Mouse (Mus musculus): ENCODE data around the gene Olfr1513. TPM values are rescaled to one million over a fixed set of nuclear protein-coding genes. Genes with fewer than 3 reads are reported as not detected.
"Not testable (repeated sequence)": the region's sequence is repeated elsewhere in the genome, so short reads cannot be mapped to it uniquely, and the experiment has no call there.

The Olfr1513 gene
- not detected for polyA plus RNA-seq (2021)

DNA sequence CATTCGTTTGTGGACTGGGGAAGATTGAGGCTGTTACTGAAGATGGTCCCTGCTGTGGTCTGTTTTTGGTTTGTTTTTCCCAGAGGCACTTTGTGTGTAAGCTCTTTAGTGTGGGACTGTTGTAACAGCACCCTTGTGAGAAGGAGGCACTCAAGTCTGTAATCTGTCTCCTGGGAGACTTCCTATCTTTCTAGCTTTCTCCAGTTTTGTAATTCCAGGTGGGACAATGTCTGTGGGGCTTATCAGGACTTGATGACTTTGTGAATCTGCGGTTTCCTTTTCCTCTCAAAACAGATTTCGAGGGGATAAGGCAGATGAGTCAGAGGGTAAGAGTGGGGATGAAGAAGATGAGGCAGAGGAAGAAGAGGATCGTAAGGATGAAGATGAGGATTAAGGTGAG is at the start of gene Olfr1513:
Olfr1513 (minus strand) TSS at position 101 of the 400 bp plus-strand sequence.
- no peak for DNase-seq (ENCODE audit: low read depth, low spot score)
- CTCF ChIA-PET, result no interaction called here
- no peak for ATAC-seq
- in situ Hi-C loops (cut with MboI; ENCODE audit: low pct_unique_long_range_greater_than_20kb), result no loop called here
- POLR2A ChIA-PET, result no interaction called here
- H3K27me3 ChIP-seq, result no peaks in the 10 kb centered on the region
- no peak for TF ChIP-seq CTCF (IDR thresholded peaks at IDR 0.05)

DNA sequence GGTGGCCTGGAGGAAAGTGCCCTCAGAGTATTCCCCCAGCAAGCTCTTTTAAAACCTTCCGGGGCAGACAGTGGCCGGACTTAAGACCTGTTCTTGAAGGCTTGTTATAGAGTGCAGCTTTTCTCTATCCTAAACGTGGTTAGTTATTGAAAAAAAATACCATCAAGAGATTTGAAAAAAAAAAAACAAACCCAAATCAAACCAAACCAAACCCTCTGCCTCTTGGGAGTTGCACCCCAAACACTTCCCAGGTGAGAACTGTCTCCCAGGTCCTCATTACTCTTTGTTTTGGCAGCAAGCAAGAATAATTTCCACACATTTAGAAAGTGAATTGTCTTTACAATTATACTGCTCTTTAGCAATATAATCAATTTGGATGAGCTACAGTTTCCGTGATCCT is 41.1 kb upstream of the Olfr1513 start, which contains the start of gene Olfr1511:
Olfr1511 (minus strand) TSS at position 101 of the 400 bp plus-strand sequence.
- ChIA-PET POLR2A (no interaction called here), CTCF (no interaction called here)
- no peaks in the 10 kb centered on the region for H3K27me3 ChIP-seq
- ATAC-seq, result no peak
- DNase-seq (ENCODE audit: low read depth, low spot score), result no peak
- in situ Hi-C loops (cut with MboI; ENCODE audit: low pct_unique_long_range_greater_than_20kb), result no loop called here
- no peak for TF ChIP-seq CTCF (IDR thresholded peaks at IDR 0.05)

DNA sequence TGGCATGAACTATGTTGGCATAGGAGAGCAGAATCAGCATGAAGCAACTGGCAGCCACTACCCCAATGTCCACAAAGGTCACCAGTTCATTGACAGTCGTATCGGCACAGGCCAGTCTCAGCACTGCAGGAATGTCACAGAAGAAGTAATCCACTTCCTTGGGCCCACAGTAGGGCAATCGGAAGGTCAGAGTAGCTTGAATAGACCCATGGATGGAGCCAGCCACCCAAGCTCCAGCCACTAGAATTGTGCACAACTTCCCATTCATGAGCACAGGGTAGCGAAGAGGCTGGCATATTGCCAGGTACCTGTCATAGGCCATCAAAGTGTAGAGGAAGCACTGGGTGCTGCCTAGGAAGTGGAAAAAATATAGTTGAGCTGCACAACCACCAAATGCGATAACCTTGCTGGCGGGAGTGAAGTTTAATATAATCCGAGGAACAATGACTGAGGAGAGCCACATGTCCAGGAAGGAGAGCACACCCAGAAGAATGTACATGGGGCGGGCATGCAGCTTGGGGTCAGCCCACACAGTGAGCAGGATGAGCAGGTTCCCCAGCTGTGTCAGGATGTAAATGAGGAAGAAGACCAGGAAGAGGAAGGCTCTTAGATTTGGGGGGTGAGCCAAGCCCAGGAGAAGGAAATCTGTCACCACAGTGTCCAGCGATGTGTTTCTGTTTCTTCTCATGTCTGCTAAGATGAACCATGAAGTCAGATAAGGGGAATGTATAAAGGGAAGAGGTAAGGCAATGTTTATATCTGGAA is 34.1 kb upstream of the Olfr1513 start:
- in situ Hi-C loops (cut with MboI; ENCODE audit: low pct_unique_long_range_greater_than_20kb); CTCF ChIA-PET; ATAC-seq; H3K27me3 ChIP-seq; DNase-seq (ENCODE audit: low read depth, low spot score); POLR2A ChIA-PET: not testable (repeated sequence)

DNA sequence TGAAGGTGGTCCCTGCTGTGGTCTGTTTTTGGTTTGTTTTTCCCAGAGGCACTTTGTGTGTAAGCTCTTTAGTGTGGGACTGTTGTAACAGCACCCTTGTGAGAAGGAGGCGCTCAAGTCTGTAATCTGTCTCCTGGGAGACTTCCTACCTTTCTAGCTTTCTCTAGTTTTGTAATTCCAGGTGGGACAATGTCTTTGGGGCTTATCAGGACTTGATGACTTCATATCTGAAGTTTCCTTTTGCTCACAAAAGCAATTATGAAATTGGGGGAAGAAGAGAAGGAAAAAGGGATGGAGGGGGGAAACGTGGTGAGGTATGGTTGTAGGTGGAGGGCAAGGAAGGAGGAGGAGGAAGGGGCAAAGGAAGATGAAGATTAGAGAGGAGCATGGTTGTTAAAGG is 22.9 kb upstream of the Olfr1513 start, which contains the start of gene Olfr1512:
Olfr1512 (minus strand) TSS at position 101 of the 400 bp plus-strand sequence.
- DNase-seq (ENCODE audit: low read depth, low spot score) (no peak), ATAC-seq (no peak)
- POLR2A ChIA-PET, result no interaction called here
- H3K27me3 ChIP-seq, result peaks cover 11% of the 10 kb centered on the region
- CTCF ChIA-PET, result no interaction called here
- in situ Hi-C loops (cut with MboI; ENCODE audit: low pct_unique_long_range_greater_than_20kb), result no loop called here
- TF ChIP-seq CTCF (IDR thresholded peaks at IDR 0.05), result no peak

DNA sequence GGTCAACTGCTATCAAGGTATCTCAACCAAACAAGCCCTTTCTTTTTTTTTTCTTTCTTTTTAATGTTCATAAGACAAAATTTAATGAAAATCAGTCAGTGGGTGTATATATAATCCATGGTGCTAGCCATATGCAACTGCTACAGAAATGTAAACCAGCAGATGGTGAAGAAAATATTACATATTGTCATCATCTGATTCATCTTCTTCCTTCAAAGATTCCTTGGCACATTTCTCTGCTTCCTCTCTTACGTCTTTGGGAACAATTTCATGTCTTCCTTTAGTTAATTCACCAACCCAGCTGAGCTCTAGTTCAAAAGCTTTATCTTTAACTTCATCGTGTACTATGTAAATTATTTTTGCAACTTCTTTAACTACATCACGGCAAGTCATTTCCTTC is 12.5 kb upstream of the Olfr1513 start:
- TF ChIP-seq CTCF (IDR thresholded peaks at IDR 0.05), result no peak
- DNase-seq (ENCODE audit: low read depth, low spot score) (no peak), ATAC-seq (no peak)
- ChIA-PET CTCF (no interaction called here), POLR2A (no interaction called here)
- H3K27me3 ChIP-seq, result peaks cover 4% of the 10 kb centered on the region
- in situ Hi-C loops (cut with MboI; ENCODE audit: low pct_unique_long_range_greater_than_20kb), result no loop called here

DNA sequence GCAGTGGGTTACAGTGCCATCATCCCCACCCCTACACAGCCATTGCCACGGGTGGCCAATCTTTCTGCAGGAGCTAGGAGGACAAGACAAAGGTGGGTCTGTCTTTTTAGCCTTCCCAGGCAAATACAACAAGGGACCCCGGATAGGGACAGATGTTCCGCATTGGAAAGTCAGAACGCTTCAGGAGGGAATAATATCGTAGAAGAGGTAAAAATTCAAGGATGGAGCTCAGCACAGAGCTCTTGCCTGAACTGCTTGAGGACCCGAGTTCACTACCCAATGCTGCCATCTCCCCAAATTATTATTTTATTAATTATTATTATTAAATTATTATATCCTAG is 16.7 kb downstream of the Olfr1513 start:
- ChIA-PET POLR2A (interaction anchor here (1.0 to 1.5 kb wide), 2 partner anchors 37 to 45 kb away, joined by 3 to 7 read pairs; no protein-coding TSS in a partner anchor), CTCF (interaction anchor here (1.0 to 6.2 kb wide), 5 partner anchors 19 to 216 kb away, joined by 3 to 56 read pairs (median 8); partner anchors contain the start of gene Mettl3)
- in situ Hi-C loops (cut with MboI; ENCODE audit: low pct_unique_long_range_greater_than_20kb), result loop anchor here (5.0 to 10.0 kb wide), 2 partner anchors 42 to 435 kb away; no protein-coding TSS in a partner anchor
- no peak for DNase-seq (ENCODE audit: low read depth, low spot score)
- peaks cover 7% of the 10 kb centered on the region for H3K27me3 ChIP-seq
- no peak for TF ChIP-seq CTCF (IDR thresholded peaks at IDR 0.05)
- no peak for ATAC-seq

DNA sequence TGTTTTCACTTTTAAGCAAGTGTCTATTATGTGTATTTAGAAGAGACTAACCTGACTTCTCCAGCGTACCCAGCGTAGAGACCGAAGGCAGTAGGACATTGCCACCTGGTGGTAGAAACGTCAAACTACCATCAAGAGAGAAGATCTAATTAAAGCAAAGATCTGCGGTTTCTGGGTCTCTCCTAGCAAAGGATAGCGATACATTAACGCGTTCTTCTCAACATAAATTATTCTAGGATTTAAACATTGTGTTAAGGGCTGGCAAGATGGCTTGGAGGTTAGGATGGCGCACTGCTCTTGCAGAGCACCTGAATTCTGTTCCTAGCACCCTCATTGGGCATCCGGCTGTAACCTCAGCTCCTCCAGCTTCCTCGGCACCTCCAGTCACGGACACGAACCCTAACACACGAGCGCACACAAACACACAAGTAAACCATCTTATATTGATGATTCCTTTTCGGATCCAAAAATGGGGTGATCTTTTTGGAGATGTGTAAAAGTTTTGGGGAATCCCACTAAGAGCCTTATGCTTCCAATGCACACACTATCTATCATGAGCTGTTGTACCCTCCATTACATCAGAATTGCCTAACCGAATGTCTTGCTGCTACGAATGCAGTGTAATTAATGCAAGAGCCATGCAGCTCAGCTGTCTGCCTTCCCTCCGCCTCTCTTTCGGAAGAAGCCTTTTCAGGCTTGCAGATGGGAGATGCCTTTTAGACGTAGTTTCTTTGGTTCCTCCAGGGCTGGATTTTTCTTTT is 17.3 kb downstream of the Olfr1513 start:
- ATAC-seq, result peak; percentile 83
- ChIA-PET CTCF (interaction anchor here (0.7 to 6.2 kb wide), 7 partner anchors 19 to 216 kb away, joined by 3 to 56 read pairs (median 3); partner anchors contain the start of gene Mettl3), POLR2A (interaction anchor here (1.0 to 1.5 kb wide), 2 partner anchors 36 to 44 kb away, joined by 3 to 7 read pairs; no protein-coding TSS in a partner anchor)
- DNase-seq (ENCODE audit: low read depth, low spot score), result no peak
- H3K27me3 ChIP-seq, result peaks cover 7% of the 10 kb centered on the region
- in situ Hi-C loops (cut with MboI; ENCODE audit: low pct_unique_long_range_greater_than_20kb), result loop anchor here (5.0 to 10.0 kb wide), 2 partner anchors 42 to 434 kb away; no protein-coding TSS in a partner anchor
- peak; percentile 84 for TF ChIP-seq CTCF (IDR thresholded peaks at IDR 0.05)

DNA sequence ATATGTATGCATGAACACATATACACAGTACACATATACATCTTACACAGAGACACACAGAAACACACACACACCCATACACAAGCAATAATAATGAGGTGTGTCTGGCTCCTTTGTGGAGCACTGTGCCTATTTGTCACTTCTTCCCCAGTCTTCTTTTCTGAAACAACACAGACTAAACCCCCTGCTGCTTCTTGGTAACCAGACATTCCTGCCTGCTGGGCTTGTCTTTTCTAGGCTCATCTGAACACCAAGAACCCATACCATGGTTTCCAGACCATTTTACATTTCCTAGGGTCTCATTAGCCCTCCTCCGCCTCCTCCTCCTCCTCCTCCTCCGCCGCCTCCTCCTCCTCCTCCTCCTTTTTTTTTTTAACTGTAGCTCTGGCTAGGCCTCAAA is 24.0 kb downstream of the Olfr1513 start:
- ChIA-PET CTCF (no interaction called here), POLR2A (no interaction called here)
- DNase-seq (ENCODE audit: low read depth, low spot score) (no peak), ATAC-seq (no peak)
- in situ Hi-C loops (cut with MboI; ENCODE audit: low pct_unique_long_range_greater_than_20kb), result loop anchor here (10.0 kb wide), 1 partner anchor 427 kb away; no protein-coding TSS in a partner anchor
- TF ChIP-seq CTCF (IDR thresholded peaks at IDR 0.05), result no peak
- peaks cover 28% of the 10 kb centered on the region for H3K27me3 ChIP-seq

DNA sequence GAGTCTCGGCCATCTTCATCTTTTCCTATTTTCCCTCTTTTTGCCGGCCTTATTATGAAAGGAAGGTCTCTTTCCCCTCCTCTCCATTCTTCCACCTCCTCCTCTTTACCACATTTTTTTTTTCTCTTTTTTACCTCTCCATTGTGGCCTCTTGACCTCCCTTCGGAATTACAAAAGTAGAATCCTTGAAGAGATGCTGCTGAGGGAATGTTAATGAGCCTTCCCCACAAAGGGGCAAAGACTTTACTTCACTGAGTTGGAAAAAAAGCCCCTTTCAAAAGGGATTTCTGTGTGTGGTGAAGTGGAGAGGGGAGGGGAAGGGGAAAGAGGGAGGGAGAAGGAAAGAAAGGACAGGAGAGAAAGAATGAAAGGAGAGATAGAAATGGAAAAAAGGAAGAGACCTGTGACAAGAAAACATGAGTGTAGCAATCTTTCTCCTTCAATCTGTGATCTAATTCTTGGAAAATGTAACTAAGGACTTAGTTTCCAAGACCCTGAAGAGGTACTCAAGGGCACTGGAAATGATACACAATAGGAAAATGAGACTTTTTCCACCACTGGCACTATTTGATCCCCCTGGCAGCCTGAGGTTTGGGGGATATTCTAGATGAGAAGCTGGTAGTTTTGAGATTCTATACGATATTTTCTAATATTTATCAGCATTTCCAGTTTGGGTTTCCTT is 25.0 kb downstream of the Olfr1513 start:
- TF ChIP-seq CTCF (IDR thresholded peaks at IDR 0.05), result no peak
- POLR2A ChIA-PET, result no interaction called here
- CTCF ChIA-PET, result no interaction called here
- H3K27me3 ChIP-seq, result peaks cover 34% of the 10 kb centered on the region
- no peak for DNase-seq (ENCODE audit: low read depth, low spot score)
- in situ Hi-C loops (cut with MboI; ENCODE audit: low pct_unique_long_range_greater_than_20kb), result loop anchor here (10.0 kb wide), 1 partner anchor 426 kb away; no protein-coding TSS in a partner anchor
- no peak for ATAC-seq

All from Patski (cell line).